Mouse (Mus musculus) limb, embryonic 14.5 days (tissue): ENCODE measurements around the gene Gm8108. TPM values are rescaled to one million over a fixed set of nuclear protein-coding genes. Genes with fewer than 3 reads are reported as not detected.
A peak's percentile ranks its signal among the peaks of the same experiment; 100 is the strongest.
"Not testable (repeated sequence)": the region's sequence is repeated elsewhere in the genome, so short reads cannot be mapped to it uniquely, and the experiment has no call there.

Experiments
- ATAC-seq: fragments of 200-750 bp; cut with Nextera tagmentation; 2 replicates; pipeline ENCODE4 v1.8.0; 2017; ENCODE audit warnings: low read depth, moderate number of reproducible peaks, moderate TSS enrichment; ENCODE audit not compliant: low FRiP score
- DNase-seq: peaks from one replicate; pipeline ENCODE4 v3.0.0-alpha.2; 2015; ENCODE audit warnings: low spot score
- H3K27ac ChIP-seq: fragments of 300-500 bp; sonication (generic); replicated peaks from 2 replicates; pipeline ENCODE4 v1.5.1; 2014; ENCODE audit warnings: low read depth, mild to moderate bottlenecking, low read length, moderate library complexity, mixed read lengths
- H3K27me3 ChIP-seq: fragments of 300-500 bp; sonication (generic); 2 replicates; pipeline ENCODE4 v1.6.1; 2014; ENCODE audit warnings: low read length, mixed read lengths; ENCODE audit not compliant: control insufficient read depth, insufficient read depth
- H3K36me3 ChIP-seq: fragments of 300-500 bp; sonication (generic); 2 replicates; pipeline ENCODE4 v1.6.1; 2014; ENCODE audit warnings: mild to moderate bottlenecking, low read length, moderate library complexity, mixed read lengths; ENCODE audit not compliant: control insufficient read depth, insufficient read depth
- H3K4me1 ChIP-seq: fragments of 300-500 bp; sonication (generic); 2 replicates; pipeline ENCODE4 v1.6.1; 2014; ENCODE audit warnings: antibody characterized with exemption, low read length, mixed read lengths; ENCODE audit not compliant: control insufficient read depth, insufficient read depth
- H3K4me2 ChIP-seq: fragments of 300-500 bp; sonication (generic); replicated peaks from 2 replicates; pipeline ENCODE4 v1.6.1; 2014; ENCODE audit warnings: low read depth, mild to moderate bottlenecking, low read length, moderate library complexity; ENCODE audit not compliant: severe bottlenecking
- H3K4me3 ChIP-seq: fragments of 300-500 bp; sonication (generic); replicated peaks from 2 replicates; pipeline ENCODE4 v1.5.1; 2014; ENCODE audit warnings: low read length
- H3K9ac ChIP-seq: fragments of 300-500 bp; sonication (generic); 2 replicates; pipeline ENCODE4 v1.6.1; 2014; ENCODE audit warnings: mild to moderate bottlenecking, low read depth, low read length, moderate library complexity; ENCODE audit not compliant: severe bottlenecking
- H3K9me3 ChIP-seq: fragments of 300-500 bp; sonication (generic); 2 replicates; pipeline ENCODE4 v1.6.1; 2016; ENCODE audit warnings: low read length; ENCODE audit not compliant: control insufficient read depth
- WGBS: fragments of 180-500 bp; shearing (Covaris S2); extraction: QIAGEN DNeasy Blood & Tissue Kit; methylation state at CpG from one replicate; pipeline ENCODE4 v1.1.7; 2014; 5-methylcytosine and 5-hydroxymethylcytosine counted together
- polyA plus RNA-seq, 2 experiments: library from polyadenylated mRNA; depleted of rRNA in 1 of 2; stranded (reverse) in 1 of 2; unstranded in 1 of 2; fragments of >200 nt; fragmentation: Nextera tagmentation in 1 of 2; extraction: Ambion mirVana in 1 of 2; gene quantifications; 2 replicates each; pipeline versions ENCODE4 v1.2.1 to v1.2.3; 2012 to 2014

The Gm8108 gene
- polyA plus RNA-seq (2012; rRNA removed) (1.9 and 2.0 TPM in 2 replicates), polyA plus RNA-seq (2014; fragmentation: Nextera tagmentation; extraction: Ambion mirVana) (0.45 and 1.1 TPM in 2 replicates)

DNA sequence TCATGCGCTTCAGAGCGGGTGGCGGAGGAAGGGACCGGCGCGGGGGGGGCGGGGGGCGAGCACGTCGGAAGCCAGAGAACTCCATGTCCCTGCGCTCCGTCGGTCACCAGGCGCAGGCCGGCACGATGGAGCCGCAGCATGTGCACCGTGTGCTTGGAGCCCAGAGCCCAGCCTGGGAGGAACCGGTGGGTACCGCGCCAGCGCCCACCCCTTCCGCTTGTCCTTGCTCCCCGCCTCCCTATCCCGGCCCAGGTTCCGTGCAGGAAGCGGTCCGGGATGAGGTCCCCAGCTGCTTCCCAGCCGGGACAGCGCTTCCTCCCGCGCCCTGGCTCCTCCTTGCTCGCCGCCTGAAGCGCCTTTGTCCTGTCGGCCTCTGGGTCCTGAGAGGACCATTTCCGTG is at the start of gene Gm8108:
TSS of gene Gm8108 (plus strand) at position 101 of the 400 bp plus-strand sequence.
- not testable (repeated sequence) for H3K9me3 ChIP-seq, H3K27ac ChIP-seq, H3K36me3 ChIP-seq, H3K4me1 ChIP-seq, H3K27me3 ChIP-seq, ATAC-seq
- peak within 1 kb of the TSS; percentile 33 for H3K4me3 ChIP-seq
- DNase-seq = peak; percentile 1
- H3K9ac ChIP-seq = 0 out of 2 replicates have a peak within 1 kb of the TSS, but pooled peaks have one; percentile 12
- 6% methylated on average over 16 of the region's 37 CpGs for WGBS
- peak within 1 kb of the TSS; percentile 45 for H3K4me2 ChIP-seq

DNA sequence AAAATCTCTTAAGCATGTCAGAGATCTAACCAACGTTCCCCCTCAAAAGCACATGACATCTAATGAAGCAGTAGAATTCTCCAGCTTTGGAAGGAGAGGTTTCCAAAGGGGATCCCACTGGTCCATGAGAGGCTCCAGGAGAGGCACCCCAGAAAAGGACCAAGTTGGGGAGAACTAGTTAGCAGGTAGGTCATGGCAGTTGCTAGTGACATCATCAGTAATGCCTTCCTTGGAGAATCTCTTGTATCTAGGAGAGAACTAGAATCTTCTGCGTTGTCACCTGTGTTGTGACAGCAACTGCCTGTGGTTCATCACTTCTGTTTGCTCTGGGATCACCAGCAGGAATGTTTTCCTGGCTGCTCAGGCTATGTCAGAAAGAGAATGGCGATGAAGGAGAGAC is 26.5 kb upstream of the Gm8108 start, which contains the start of gene Gm3115:
TSS of gene Gm3115 (plus strand) at position 301 of the 400 bp plus-strand sequence.
- not testable (repeated sequence) for ATAC-seq, H3K27ac ChIP-seq, H3K9ac ChIP-seq, DNase-seq, H3K4me1 ChIP-seq, H3K4me3 ChIP-seq, H3K4me2 ChIP-seq, H3K27me3 ChIP-seq, H3K9me3 ChIP-seq, H3K36me3 ChIP-seq
- WGBS = 53% methylated on average over 3 of the region's 3 CpGs

DNA sequence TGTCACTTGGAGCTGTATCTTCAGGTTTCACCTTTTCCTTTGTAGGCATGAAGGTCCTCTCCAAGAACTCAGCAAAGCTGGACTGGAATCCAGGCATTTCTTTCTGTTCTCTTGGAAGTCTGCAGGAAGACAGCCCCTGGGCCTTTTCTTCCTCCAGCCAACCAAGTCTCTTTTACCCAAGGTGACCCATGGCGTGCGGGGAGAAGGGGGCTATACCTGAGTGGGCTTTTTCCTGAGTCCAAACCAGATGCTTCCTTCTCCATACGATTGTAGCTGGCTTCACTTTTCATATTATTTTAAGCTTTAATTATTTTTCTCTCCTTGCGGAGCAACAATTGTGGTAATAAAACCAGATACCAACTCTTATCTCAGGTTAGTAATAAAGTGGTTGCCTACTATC is 31.3 kb downstream of the Gm8108 start:
- 91% methylated on average over 4 of the region's 4 CpGs for WGBS
- not testable (repeated sequence) for DNase-seq

DNA sequence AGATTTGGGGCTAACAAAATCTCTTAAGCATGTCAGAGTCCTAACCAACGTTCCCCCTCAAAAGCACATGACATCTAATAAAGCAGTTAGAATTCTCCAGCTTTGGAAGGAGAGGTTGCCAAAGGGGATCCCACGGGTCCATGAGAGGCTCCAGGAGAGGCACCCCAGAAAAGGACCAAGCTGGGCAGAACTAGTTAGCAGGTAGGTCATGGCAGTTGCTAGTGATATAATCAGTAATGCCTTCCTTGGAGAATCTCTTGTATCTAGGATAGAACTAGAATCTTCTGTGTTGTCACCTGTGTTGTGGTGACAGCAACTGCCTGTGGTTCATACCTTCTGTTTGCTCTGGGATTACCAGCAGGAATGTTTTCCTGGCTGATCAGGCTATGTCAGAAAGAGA is 54.4 kb downstream of the Gm8108 start, which contains the start of gene Gm3127:
TSS of gene Gm3127 (plus strand) at position 301 of the 400 bp plus-strand sequence.
- DNase-seq, H3K4me1 ChIP-seq, H3K4me2 ChIP-seq, H3K9me3 ChIP-seq, ATAC-seq, H3K4me3 ChIP-seq, H3K27ac ChIP-seq, H3K27me3 ChIP-seq, H3K36me3 ChIP-seq, H3K9ac ChIP-seq: not testable (repeated sequence)
- WGBS = no CpG with 5 or more reads among the region's 2 CpGs

More for the DNA sequence above, 31.3 kb downstream of the Gm8108 start:
- not testable (repeated sequence) for H3K9ac ChIP-seq, H3K36me3 ChIP-seq, ATAC-seq, H3K27ac ChIP-seq, H3K4me3 ChIP-seq, H3K4me1 ChIP-seq, H3K4me2 ChIP-seq, H3K9me3 ChIP-seq, H3K27me3 ChIP-seq

DNA sequence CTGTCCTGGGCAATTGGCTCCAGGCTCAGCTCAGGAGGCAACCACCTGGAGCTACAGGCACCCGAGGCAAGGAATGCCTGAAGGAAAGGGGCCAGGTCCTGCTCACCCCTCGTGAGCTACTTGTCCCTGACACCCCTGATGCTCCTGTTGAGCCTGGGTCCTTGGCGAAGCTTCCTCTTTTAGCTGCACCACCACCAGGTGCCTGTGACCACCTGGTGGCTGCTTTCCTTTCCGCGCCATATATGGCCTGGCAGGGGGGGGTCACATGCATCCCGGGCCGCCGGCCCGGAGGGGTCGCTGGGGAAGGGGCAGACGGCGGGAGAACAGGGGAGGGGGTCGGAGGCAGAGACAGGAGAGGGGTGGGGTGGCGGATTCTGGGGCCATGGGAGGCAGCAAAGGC is 71.7 kb downstream of the Gm8108 start:
- H3K9me3 ChIP-seq, H3K36me3 ChIP-seq, H3K9ac ChIP-seq, H3K27ac ChIP-seq, ATAC-seq, H3K27me3 ChIP-seq, H3K4me1 ChIP-seq: not testable (repeated sequence)
- H3K4me2 ChIP-seq = peak overlapping the region; percentile 44
- peak; percentile 0 for DNase-seq
- peak overlapping the region; percentile 22 for H3K4me3 ChIP-seq
- WGBS = 12% methylated on average over 10 of the region's 14 CpGs

Other genes with a start within 250 kb of the Gm8108 start
- 0.08 TPM in 1 of 2 replicates, not detected in the other for gene Gm2916, start 226.4 kb upstream of the Gm8108 start, polyA plus RNA-seq (2012; rRNA removed)
- gene Gm2916, start 226.4 kb upstream of the Gm8108 start, polyA plus RNA-seq (2014; fragmentation: Nextera tagmentation; extraction: Ambion mirVana) = not detected in 2 replicates
- not detected in 2 replicates for gene Gm3029, start 178.8 kb upstream of the Gm8108 start, polyA plus RNA-seq (2012; rRNA removed)
- gene Gm3029, start 178.8 kb upstream of the Gm8108 start, polyA plus RNA-seq (2014; fragmentation: Nextera tagmentation; extraction: Ambion mirVana) = not detected in 2 replicates
- 0.09 and 0.25 TPM in 2 replicates for gene Gm3095, start 147.0 kb upstream of the Gm8108 start, polyA plus RNA-seq (2012; rRNA removed)
- 0.12 TPM in 1 of 2 replicates, not detected in the other for gene Gm3095, start 147.0 kb upstream of the Gm8108 start, polyA plus RNA-seq (2014; fragmentation: Nextera tagmentation; extraction: Ambion mirVana)
- not detected in 2 replicates for gene Gm3099, start 112.1 kb upstream of the Gm8108 start, polyA plus RNA-seq (2012; rRNA removed)
- not detected in 2 replicates for gene Gm3099, start 112.1 kb upstream of the Gm8108 start, polyA plus RNA-seq (2014; fragmentation: Nextera tagmentation; extraction: Ambion mirVana)
- 0.46 and 0.58 TPM in 2 replicates for gene Gm5796, start 86.6 kb upstream of the Gm8108 start, polyA plus RNA-seq (2012; rRNA removed)
- 0.18 and 0.26 TPM in 2 replicates for gene Gm5796, start 86.6 kb upstream of the Gm8108 start, polyA plus RNA-seq (2014; fragmentation: Nextera tagmentation; extraction: Ambion mirVana)
- gene Gm3115, start 26.4 kb upstream of the Gm8108 start, polyA plus RNA-seq (2012; rRNA removed) = not detected in 2 replicates
- gene Gm3115, start 26.4 kb upstream of the Gm8108 start, polyA plus RNA-seq (2014; fragmentation: Nextera tagmentation; extraction: Ambion mirVana) = not detected in 2 replicates
- gene Gm3127, start 54.5 kb downstream of the Gm8108 start, polyA plus RNA-seq (2012; rRNA removed) = not detected in 2 replicates
- not detected in 2 replicates for gene Gm3127, start 54.5 kb downstream of the Gm8108 start, polyA plus RNA-seq (2014; fragmentation: Nextera tagmentation; extraction: Ambion mirVana)
- 0.20 and 0.48 TPM in 2 replicates for gene Gm2974, start 72.0 kb downstream of the Gm8108 start, polyA plus RNA-seq (2012; rRNA removed)
- 0.17 and 0.35 TPM in 2 replicates for gene Gm2974, start 72.0 kb downstream of the Gm8108 start, polyA plus RNA-seq (2014; fragmentation: Nextera tagmentation; extraction: Ambion mirVana)
- gene Gm3138, start 139.1 kb downstream of the Gm8108 start, polyA plus RNA-seq (2012; rRNA removed) = not detected in 2 replicates
- gene Gm3138, start 139.1 kb downstream of the Gm8108 start, polyA plus RNA-seq (2014; fragmentation: Nextera tagmentation; extraction: Ambion mirVana) = not detected in 2 replicates
- not detected in 2 replicates for gene Gm3149, start 206.8 kb downstream of the Gm8108 start, polyA plus RNA-seq (2012; rRNA removed)
- gene Gm3149, start 206.8 kb downstream of the Gm8108 start, polyA plus RNA-seq (2014; fragmentation: Nextera tagmentation; extraction: Ambion mirVana) = not detected in 2 replicates
- 0.15 and 0.38 TPM in 2 replicates for gene 2610042L04Rik, start 224.2 kb downstream of the Gm8108 start, polyA plus RNA-seq (2012; rRNA removed)
- gene 2610042L04Rik, start 224.2 kb downstream of the Gm8108 start, polyA plus RNA-seq (2014; fragmentation: Nextera tagmentation; extraction: Ambion mirVana) = 0.12 and 0.28 TPM in 2 replicates